Mouse (Mus musculus): Measurements from ENCODE around the gene Cbr1. TPM values are rescaled to one million over a fixed set of nuclear protein-coding genes. Genes with fewer than 3 reads are reported as not detected.

Cbr1 gene
- polyA plus RNA-seq, 1 experiment = 88.0 TPM

GRCm38 (mm10) chr16:93594448-93594847, 11.2 kb upstream of the Cbr1 start:
- TF ChIP-seq CTCF (IDR thresholded peaks at IDR 0.05; ENCODE audit: borderline replicate concordance, control insufficient read depth, extremely low read depth, insufficient read depth, low read length, poor library complexity) (no peak), POLR2A (IDR thresholded peaks at IDR 0.05; ENCODE audit: control insufficient read depth, extremely low read depth, insufficient read depth, low read length, poor library complexity) (no peak)
- no peak for DNase-seq
- no peaks in the 10 kb centered on the region for H3K27me3 ChIP-seq (ENCODE audit: control insufficient read depth, insufficient read depth, low read length)
- 97% methylated on average over 10 of the region's 10 CpGs for WGBS
- no peak overlapping the region for H3K27ac ChIP-seq (ENCODE audit: control insufficient read depth, insufficient read depth, low read length)
- no peaks in the 10 kb centered on the region for H3K36me3 ChIP-seq (ENCODE audit: control insufficient read depth, insufficient read depth, low read length)
- no peaks in the 10 kb centered on the region for H3K4me1 ChIP-seq (replicated peaks; ENCODE audit: control insufficient read depth, insufficient read depth, low read length)
- H3K4me3 ChIP-seq (ENCODE audit: control insufficient read depth, insufficient read depth, low read length) = no peak overlapping the region

- Histone ChIP-seq H3K36me3 (ENCODE audit: control insufficient read depth, insufficient read depth, low read length) (no peaks in the 10 kb centered on the region), H3K4me3 (ENCODE audit: control insufficient read depth, insufficient read depth, low read length) (no peak overlapping the region), H3K4me1 (replicated peaks; ENCODE audit: control insufficient read depth, insufficient read depth, low read length) (no peaks in the 10 kb centered on the region), H3K27ac (ENCODE audit: control insufficient read depth, insufficient read depth, low read length) (no peak overlapping the region), H3K27me3 (ENCODE audit: control insufficient read depth, insufficient read depth, low read length) (no peaks in the 10 kb centered on the region)
- no peak for DNase-seq
- 95% methylated on average over 5 of the region's 5 CpGs for WGBS
- TF ChIP-seq CTCF (IDR thresholded peaks at IDR 0.05; ENCODE audit: borderline replicate concordance, control insufficient read depth, extremely low read depth, insufficient read depth, low read length, poor library complexity) (no peak), POLR2A (IDR thresholded peaks at IDR 0.05; ENCODE audit: control insufficient read depth, extremely low read depth, insufficient read depth, low read length, poor library complexity) (no peak)
Measured at GRCm38 (mm10) chr16:93595766-93596165, 9.9 kb upstream of the Cbr1 start.

GRCm38 (mm10) chr16:93596807-93597206, 8.8 kb upstream of the Cbr1 start:
- no peaks in the 10 kb centered on the region for H3K4me1 ChIP-seq (replicated peaks; ENCODE audit: control insufficient read depth, insufficient read depth, low read length)
- WGBS = 97% methylated on average over 7 of the region's 7 CpGs
- no peak overlapping the region for H3K27ac ChIP-seq (ENCODE audit: control insufficient read depth, insufficient read depth, low read length)
- no peaks in the 10 kb centered on the region for H3K27me3 ChIP-seq (ENCODE audit: control insufficient read depth, insufficient read depth, low read length)
- TF ChIP-seq POLR2A (IDR thresholded peaks at IDR 0.05; ENCODE audit: control insufficient read depth, extremely low read depth, insufficient read depth, low read length, poor library complexity) = no peak
- TF ChIP-seq CTCF (IDR thresholded peaks at IDR 0.05; ENCODE audit: borderline replicate concordance, control insufficient read depth, extremely low read depth, insufficient read depth, low read length, poor library complexity) = no peak
- no peak overlapping the region for H3K4me3 ChIP-seq (ENCODE audit: control insufficient read depth, insufficient read depth, low read length)
- no peaks in the 10 kb centered on the region for H3K36me3 ChIP-seq (ENCODE audit: control insufficient read depth, insufficient read depth, low read length)
- no peak for DNase-seq

GRCm38 (mm10) chr16:93597551-93597950, 8.1 kb upstream of the Cbr1 start:
- Histone ChIP-seq H3K27ac (ENCODE audit: control insufficient read depth, insufficient read depth, low read length) (no peak overlapping the region), H3K4me1 (replicated peaks; ENCODE audit: control insufficient read depth, insufficient read depth, low read length) (no peaks in the 10 kb centered on the region), H3K4me3 (ENCODE audit: control insufficient read depth, insufficient read depth, low read length) (no peak overlapping the region), H3K27me3 (ENCODE audit: control insufficient read depth, insufficient read depth, low read length) (no peaks in the 10 kb centered on the region), H3K36me3 (ENCODE audit: control insufficient read depth, insufficient read depth, low read length) (no peaks in the 10 kb centered on the region)
- no peak for DNase-seq
- WGBS = 96% methylated on average over 9 of the region's 9 CpGs
- TF ChIP-seq CTCF (IDR thresholded peaks at IDR 0.05; ENCODE audit: borderline replicate concordance, control insufficient read depth, extremely low read depth, insufficient read depth, low read length, poor library complexity) (no peak), POLR2A (IDR thresholded peaks at IDR 0.05; ENCODE audit: control insufficient read depth, extremely low read depth, insufficient read depth, low read length, poor library complexity) (no peak)

GRCm38 (mm10) chr16:93599461-93599860, 6.2 kb upstream of the Cbr1 start:
- Histone ChIP-seq H3K36me3 (ENCODE audit: control insufficient read depth, insufficient read depth, low read length) (no peaks in the 10 kb centered on the region), H3K4me1 (replicated peaks; ENCODE audit: control insufficient read depth, insufficient read depth, low read length) (peaks cover 2% of the 10 kb centered on the region), H3K27me3 (ENCODE audit: control insufficient read depth, insufficient read depth, low read length) (no peaks in the 10 kb centered on the region), H3K27ac (ENCODE audit: control insufficient read depth, insufficient read depth, low read length) (no peak overlapping the region), H3K4me3 (ENCODE audit: control insufficient read depth, insufficient read depth, low read length) (no peak overlapping the region)
- TF ChIP-seq CTCF (IDR thresholded peaks at IDR 0.05; ENCODE audit: borderline replicate concordance, control insufficient read depth, extremely low read depth, insufficient read depth, low read length, poor library complexity) (no peak), POLR2A (IDR thresholded peaks at IDR 0.05; ENCODE audit: control insufficient read depth, extremely low read depth, insufficient read depth, low read length, poor library complexity) (no peak)
- 93% methylated on average over 6 of the region's 6 CpGs for WGBS
- DNase-seq = no peak

- peak within 1 kb of the TSS; percentile 64 for H3K27ac ChIP-seq (ENCODE audit: control insufficient read depth, insufficient read depth, low read length)
- peak within 1 kb of the TSS; percentile 62 for H3K4me3 ChIP-seq (ENCODE audit: control insufficient read depth, insufficient read depth, low read length)
- peaks cover 10% of the 10 kb centered on the region for H3K4me1 ChIP-seq (replicated peaks; ENCODE audit: control insufficient read depth, insufficient read depth, low read length)
- peak; percentile 86 for DNase-seq
- 2% methylated on average over 55 of the region's 55 CpGs for WGBS
- H3K27me3 ChIP-seq (ENCODE audit: control insufficient read depth, insufficient read depth, low read length) = no peaks in the 10 kb centered on the region
- TF ChIP-seq POLR2A (IDR thresholded peaks at IDR 0.05; ENCODE audit: control insufficient read depth, extremely low read depth, insufficient read depth, low read length, poor library complexity) = peak; percentile 83
- no peak for TF ChIP-seq CTCF (IDR thresholded peaks at IDR 0.05; ENCODE audit: borderline replicate concordance, control insufficient read depth, extremely low read depth, insufficient read depth, low read length, poor library complexity)
- no peaks in the 10 kb centered on the region for H3K36me3 ChIP-seq (ENCODE audit: control insufficient read depth, insufficient read depth, low read length)
Measured at GRCm38 (mm10) chr16:93603439-93604212, 2.0 kb upstream of the Cbr1 start, which contains the start of gene Setd4. TSS of gene Setd4 (minus strand) at chr16:93604063.

Measured in thymus, adult 2 months (tissue).